Mouse (Mus musculus) frontal cortex, postnatal 14 days (tissue): ENCODE results near the gene Faiml.

Experiments used
- DNase-seq, 2 experiments: peaks; one replicate each; pipeline ENCODE4 v3.0.0; 2022; ENCODE audit warnings: low spot score in 2 of 2

The Faiml gene

GRCm38 (mm10) chr9:99180272-99180671 lies 56.8 kb downstream of the Faiml start:
- no peak for DNase-seq
